Mouse (Mus musculus) left cerebral cortex, postnatal 36 days (tissue): ENCODE measurements at regions not wholly inside any gene's neighbourhood (a gene's known extent, or its start where the extent isn't known, plus 50 kb on each side); places are given as distances from the start of the nearest gene placed in this dataset.
"Not testable (repeated sequence)": the region's sequence is repeated elsewhere in the genome, so short reads cannot be mapped to it uniquely, and the experiment has no call there.

Experiments
- DNase-seq, 2 experiments: peaks; one replicate each; pipeline ENCODE4 v3.0.0; 2021 to 2022; ENCODE audit warnings: low spot score in 2 of 2, mixed read lengths in 1 of 2
- intact Hi-C: fragments of 180-260 bp; cut with DNase I; formaldehyde crosslinking; loops from one replicate; pipeline ENCODE4 v1.15.1; 2025

DNA sequence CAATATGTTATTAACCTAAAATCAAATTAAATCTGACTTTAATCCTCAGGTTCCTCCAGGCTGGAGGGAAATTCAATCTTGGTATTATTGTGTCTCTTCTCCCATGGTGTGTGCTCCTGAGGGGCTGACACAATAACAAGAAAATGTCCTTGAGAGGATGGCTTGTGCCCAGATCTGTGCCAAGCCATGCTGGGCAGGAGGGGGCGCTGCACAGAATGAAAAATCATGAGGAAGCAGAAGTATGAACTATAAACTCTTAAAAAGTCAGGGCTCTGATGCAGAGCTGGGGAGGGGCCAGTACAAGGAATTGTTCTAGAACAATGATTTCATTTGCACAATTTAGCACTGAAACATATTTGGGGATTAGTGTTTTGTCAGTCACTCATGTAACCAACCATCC, 312.5 kb upstream of the Kdm8 start:
- intact Hi-C loops, result no loop called here
- DNase-seq, result no peak

- intact Hi-C loops, result no loop called here
Observed at GRCm38 (mm10) chr7:125138607-125139006, 305.9 kb upstream of the Kdm8 start.

DNA sequence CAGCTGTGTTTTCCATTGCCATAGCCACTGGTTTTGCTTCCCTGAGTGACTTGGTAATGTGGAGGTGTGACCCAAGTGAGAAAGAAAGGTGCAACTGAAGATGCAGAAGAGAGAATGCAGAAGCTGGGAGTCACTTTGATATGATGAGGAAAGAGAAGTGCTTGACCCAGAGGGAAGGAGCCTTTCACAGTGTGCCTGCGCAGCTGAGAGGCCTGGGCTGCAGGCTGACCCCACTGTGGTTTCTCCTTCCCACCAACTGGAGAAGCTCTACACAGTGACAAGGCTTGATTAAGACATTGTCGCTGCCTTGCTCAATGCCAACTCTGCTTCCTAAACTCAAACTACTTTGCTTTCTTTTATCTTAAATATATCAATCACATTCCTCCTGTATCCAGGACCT, 305.3 kb upstream of the Kdm8 start:
- DNase-seq, result no peak
- intact Hi-C loops, result no loop called here

More at GRCm38 (mm10) chr7:125138607-125139006, 305.9 kb upstream of the Kdm8 start:
- DNase-seq, result no peak

- no peak for DNase-seq
- intact Hi-C loops, result no loop called here
Observed at GRCm38 (mm10) chr7:125140854-125141253, 303.6 kb upstream of the Kdm8 start.

- intact Hi-C loops, result no loop called here
- DNase-seq, result no peak
Observed at GRCm38 (mm10) chr7:125141864-125142263, 302.6 kb upstream of the Kdm8 start.

DNA sequence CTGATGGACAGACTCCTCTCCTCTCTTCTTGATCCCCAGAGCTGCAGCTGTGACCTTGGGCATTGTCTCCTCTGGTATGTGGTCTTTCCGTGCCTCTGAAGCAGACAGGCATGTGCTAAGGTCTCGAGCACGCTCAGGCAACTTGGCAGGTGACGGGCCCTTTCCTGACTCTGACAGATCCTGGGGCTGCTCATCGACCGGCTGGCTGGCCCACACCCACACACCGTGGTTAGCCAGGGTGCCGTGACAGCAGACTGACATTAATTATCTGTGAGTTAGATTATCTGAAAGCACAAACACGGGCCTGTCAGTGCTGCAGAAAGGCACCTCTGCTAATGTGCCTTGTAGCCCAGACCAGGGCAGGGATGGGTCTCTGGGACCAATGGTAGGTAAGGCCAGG, 298.5 kb upstream of the Kdm8 start:
- intact Hi-C loops, result no loop called here

GRCm38 (mm10) chr7:125149151-125149550, 295.3 kb upstream of the Kdm8 start:
- intact Hi-C loops, result no loop called here
- no peak for DNase-seq

More for the DNA sequence above, 298.5 kb upstream of the Kdm8 start:
- no peak for DNase-seq

- intact Hi-C loops, result no loop called here
- DNase-seq, result no peak
Observed at GRCm38 (mm10) chr7:125149740-125150139, 294.7 kb upstream of the Kdm8 start.

DNA sequence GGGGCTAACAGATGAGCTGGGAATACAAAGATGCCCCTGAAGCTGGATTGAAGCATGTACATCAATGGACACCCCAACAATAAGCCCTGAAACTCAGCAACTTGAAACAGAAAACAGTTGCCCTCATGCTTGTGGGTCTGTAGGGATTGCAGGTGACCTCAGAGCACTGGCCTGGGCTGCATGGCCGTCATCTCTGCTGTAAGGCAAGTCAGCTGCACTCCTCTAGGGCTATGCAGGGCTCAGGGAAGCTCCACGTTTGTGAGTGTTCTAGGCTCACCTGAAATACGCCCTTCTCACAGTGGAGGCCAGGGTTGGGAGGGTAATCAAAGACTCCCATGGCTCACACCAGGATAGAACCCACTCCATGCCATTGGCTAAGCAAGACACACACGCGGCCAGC, 292.2 kb upstream of the Kdm8 start:
- intact Hi-C loops, result no loop called here

DNA sequence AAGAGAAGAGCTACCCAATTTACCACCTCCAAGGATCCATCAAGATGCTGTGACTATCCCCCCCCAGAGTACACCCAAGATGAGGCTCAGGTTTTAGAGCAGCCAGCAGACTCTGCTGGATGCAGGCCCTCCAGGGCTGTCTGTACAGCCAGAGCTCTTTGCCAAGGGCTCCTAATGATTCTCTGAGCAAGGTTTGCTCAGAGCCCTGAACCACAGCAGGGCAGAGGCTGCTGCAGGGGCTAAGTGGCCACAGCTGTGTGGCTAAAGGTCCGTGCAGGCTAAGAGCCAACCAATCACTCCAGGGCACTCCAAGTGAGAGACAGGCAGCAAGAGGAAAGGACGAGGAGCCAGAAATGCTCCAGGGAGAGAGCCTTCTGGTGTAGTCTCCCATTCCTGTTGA, 289.2 kb upstream of the Kdm8 start:
- no peak for DNase-seq
- intact Hi-C loops, result no loop called here

More for the DNA sequence above, 292.2 kb upstream of the Kdm8 start:
- no peak for DNase-seq

DNA sequence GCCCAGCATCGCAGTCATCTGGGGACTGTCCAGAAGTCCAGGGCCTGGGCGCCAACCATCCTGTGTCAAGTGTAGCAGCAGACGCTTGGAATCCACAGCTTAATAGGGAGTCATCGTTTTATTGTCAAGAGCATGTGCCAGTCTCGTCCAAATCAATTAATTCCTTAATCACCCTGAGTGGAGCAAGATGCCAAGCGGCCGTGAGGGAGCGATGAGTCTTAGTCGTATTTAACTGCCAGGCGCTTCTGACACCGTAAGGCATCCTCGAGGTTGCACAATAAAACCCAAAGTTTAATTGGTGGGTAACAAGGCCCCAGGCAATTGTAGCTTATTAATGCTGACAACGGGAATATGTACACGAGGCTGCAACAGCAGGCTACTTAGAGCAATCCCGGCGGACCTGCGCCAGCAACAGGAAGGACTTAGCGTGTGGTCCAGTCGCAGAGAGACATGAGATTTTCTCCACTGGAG, 277.6 kb upstream of the Kdm8 start:
- DNase-seq, result no peak
- intact Hi-C loops, result no loop called here

- intact Hi-C loops, result no loop called here
- no peak for DNase-seq
Observed at GRCm38 (mm10) chr7:125167666-125168065, 276.8 kb upstream of the Kdm8 start.

- peak; percentile 58 to 60 for DNase-seq
- intact Hi-C loops, result loop anchor here (2.0 to 10.0 kb wide), 4 partner anchors 213 to 1657 kb away; no protein-coding TSS in a partner anchor
Observed at GRCm38 (mm10) chr7:125181548-125181947, 262.9 kb upstream of the Kdm8 start.

DNA sequence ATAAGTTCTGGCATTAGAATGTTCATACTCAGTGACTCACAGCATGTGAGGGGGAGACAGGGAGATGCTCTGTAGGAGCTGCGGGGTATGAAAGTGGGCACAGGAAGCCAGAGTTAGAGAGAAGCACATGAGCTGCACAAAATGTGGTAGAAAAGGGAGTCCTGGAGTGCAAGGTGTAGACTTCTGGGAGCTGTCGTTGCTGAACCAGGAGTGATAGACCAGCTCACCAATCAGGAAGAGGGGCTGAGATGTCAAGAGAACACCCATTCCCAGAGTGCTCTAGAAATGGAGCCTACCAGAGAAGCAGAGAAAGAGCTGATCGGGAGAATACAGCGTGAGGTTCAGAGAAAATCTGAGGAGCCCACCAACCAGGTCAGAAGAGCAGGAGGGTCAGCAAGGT, 262.2 kb upstream of the Kdm8 start:
- peak; percentile 10 to 14 for DNase-seq
- intact Hi-C loops, result loop anchor here (5.0 to 10.0 kb wide), 3 partner anchors 797 to 1657 kb away; no protein-coding TSS in a partner anchor

DNA sequence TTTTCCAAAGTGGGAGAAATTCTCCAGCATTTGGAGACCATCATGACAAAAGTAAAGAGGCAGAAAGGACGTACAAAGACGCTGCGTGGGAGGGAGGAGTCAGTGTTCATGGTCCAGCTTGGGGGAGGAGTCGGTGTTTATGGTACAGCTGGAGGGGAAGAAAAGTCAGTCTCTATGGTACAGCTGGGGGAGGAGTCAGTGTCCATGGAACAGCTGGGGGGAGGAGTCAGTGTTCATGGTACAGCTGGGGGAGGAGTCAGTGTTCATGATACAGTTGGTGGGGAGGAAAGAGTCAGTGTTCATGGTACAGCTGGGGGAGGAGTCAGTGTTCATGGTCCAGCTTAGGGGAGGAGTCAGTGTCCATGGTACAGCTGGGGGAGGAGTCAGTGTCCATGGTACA, 261.5 kb upstream of the Kdm8 start:
- not testable (repeated sequence) for DNase-seq
- intact Hi-C loops, result loop anchor here (5.0 to 10.0 kb wide), 3 partner anchors 798 to 1658 kb away; no protein-coding TSS in a partner anchor

- no peak for DNase-seq
- intact Hi-C loops, result loop anchor here (10.0 kb wide), 2 partner anchors 800 to 1660 kb away; no protein-coding TSS in a partner anchor
Observed at GRCm38 (mm10) chr7:125185037-125185679, 259.3 kb upstream of the Kdm8 start.

GRCm38 (mm10) chr7:125187011-125187740, 257.3 kb upstream of the Kdm8 start:
- no peak for DNase-seq
- intact Hi-C loops, result loop anchor here (10.0 kb wide), 2 partner anchors 802 to 1662 kb away; no protein-coding TSS in a partner anchor

- intact Hi-C loops, result loop anchor here (10.0 kb wide), 2 partner anchors 804 to 1664 kb away; no protein-coding TSS in a partner anchor
- no peak for DNase-seq
Observed at GRCm38 (mm10) chr7:125188986-125189385, 255.5 kb upstream of the Kdm8 start.

- DNase-seq, result no peak
- intact Hi-C loops, result no loop called here
Observed at GRCm38 (mm10) chr7:125190067-125190466, 254.4 kb upstream of the Kdm8 start.

- intact Hi-C loops, result no loop called here
Observed at GRCm38 (mm10) chr7:125191313-125191712, 253.2 kb upstream of the Kdm8 start.

More at GRCm38 (mm10) chr7:125191313-125191712, 253.2 kb upstream of the Kdm8 start:
- no peak for DNase-seq
